Mouse (Mus musculus): ENCODE measurements at regions not wholly inside any gene's neighbourhood (a gene's known extent, or its start where the extent isn't known, plus 50 kb on each side); places are given as distances from the start of the nearest gene placed in this dataset.
A peak's percentile ranks its signal among the peaks of the same experiment; 100 is the strongest.

DNA sequence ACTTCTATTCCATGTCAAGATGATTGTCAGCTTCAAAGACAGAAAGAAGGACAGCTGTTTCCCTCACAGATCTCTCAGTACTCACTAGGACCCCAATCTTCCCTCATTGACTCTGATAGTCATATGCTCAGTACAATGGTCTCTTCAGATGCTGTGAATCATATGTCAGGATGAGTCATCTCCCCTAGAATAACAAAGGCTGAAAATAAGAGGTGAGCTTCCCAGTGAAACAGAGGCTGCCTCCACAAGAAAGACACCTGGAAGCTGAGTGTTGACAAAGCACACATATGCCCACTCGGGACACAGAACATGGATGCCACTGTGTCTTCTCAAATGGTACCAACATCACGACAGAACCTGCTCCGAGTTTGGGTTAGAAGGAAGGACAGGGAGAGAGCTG, 209.6 kb downstream of the Gm10260 start:
- ATAC-seq = no peak
- H3K36me3 ChIP-seq (ENCODE audit: control insufficient read depth, insufficient read depth, low read length) = no peaks in the 10 kb centered on the region
- 98% methylated on average over 3 of the region's 3 CpGs for WGBS

DNA sequence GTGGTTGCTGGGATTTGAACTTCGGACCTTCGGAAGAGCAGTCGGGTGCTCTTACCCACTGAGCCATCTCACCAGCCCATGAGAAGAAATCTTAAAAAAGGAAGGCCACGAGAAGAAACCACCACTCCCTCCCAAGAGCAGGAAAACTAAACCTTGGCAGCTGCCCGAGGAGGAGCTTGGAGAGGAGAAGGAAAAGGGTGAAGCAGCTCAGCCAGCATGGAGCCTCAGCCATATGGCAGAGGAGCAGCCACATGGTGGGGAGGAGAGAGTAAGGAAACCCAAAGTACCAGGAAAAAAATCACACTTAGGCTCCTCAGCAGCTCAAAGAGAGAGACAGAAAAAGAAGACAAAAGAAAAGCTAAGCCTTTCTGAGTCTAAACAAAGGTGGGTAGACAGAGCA, 210.3 kb downstream of the Gm10260 start:
- H3K9me3 ChIP-seq (replicated peaks; ENCODE audit: control insufficient read depth, low read length, poor library complexity, severe bottlenecking) = no peaks in the 10 kb centered on the region
- H3K27ac ChIP-seq (ENCODE audit: low read length) = no peak overlapping the region
- no peak overlapping the region for H3K4me3 ChIP-seq (ENCODE audit: low read depth, low read length)
- 93% methylated on average over 5 of the region's 5 CpGs for WGBS
- ATAC-seq = no peak
- no peaks in the 10 kb centered on the region for H3K27me3 ChIP-seq (ENCODE audit: control insufficient read depth, insufficient read depth, low read depth, low read length)
- H3K36me3 ChIP-seq (ENCODE audit: control insufficient read depth, insufficient read depth, low read length) = no peaks in the 10 kb centered on the region
- no peak overlapping the region for H3K4me2 ChIP-seq (ENCODE audit: low read length)
- H3K9ac ChIP-seq (ENCODE audit: low read depth, low read length) = no peak overlapping the region
- H3K4me1 ChIP-seq (ENCODE audit: control insufficient read depth, insufficient read depth, low read length) = peaks cover 13% of the 10 kb centered on the region

More for the DNA sequence above, 209.6 kb downstream of the Gm10260 start:
- Histone ChIP-seq H3K4me3 (ENCODE audit: low read depth, low read length) (no peak overlapping the region), H3K4me2 (ENCODE audit: low read length) (no peak overlapping the region), H3K4me1 (ENCODE audit: control insufficient read depth, insufficient read depth, low read length) (peaks cover 13% of the 10 kb centered on the region), H3K9ac (ENCODE audit: low read depth, low read length) (no peak overlapping the region), H3K9me3 (replicated peaks; ENCODE audit: control insufficient read depth, low read length, poor library complexity, severe bottlenecking) (no peaks in the 10 kb centered on the region), H3K27me3 (ENCODE audit: control insufficient read depth, insufficient read depth, low read depth, low read length) (no peaks in the 10 kb centered on the region), H3K27ac (ENCODE audit: low read length) (no peak overlapping the region)

DNA sequence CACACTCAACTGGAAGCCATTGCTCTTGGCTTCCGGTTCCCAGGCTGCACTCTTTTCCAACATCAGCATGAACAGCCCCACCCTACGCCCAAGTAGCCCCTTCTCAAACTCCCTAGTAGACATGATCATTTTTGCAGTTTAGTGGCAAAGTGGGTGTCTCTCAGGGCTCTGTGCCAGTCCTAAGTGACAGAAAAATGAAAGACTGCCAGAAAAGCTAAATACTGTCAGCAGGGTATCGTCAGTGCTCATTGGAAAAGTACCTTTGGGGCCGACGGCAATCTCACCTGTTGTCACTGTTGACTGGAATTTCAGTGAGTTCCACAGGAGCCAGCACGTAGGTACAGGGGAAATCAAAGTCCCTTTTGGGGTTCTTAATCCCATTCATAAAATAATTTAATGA, 211.0 kb downstream of the Gm10260 start:
- Histone ChIP-seq H3K4me3 (ENCODE audit: low read depth, low read length) (no peak overlapping the region), H3K36me3 (ENCODE audit: control insufficient read depth, insufficient read depth, low read length) (no peaks in the 10 kb centered on the region), H3K27me3 (ENCODE audit: control insufficient read depth, insufficient read depth, low read depth, low read length) (no peaks in the 10 kb centered on the region), H3K9ac (ENCODE audit: low read depth, low read length) (no peak overlapping the region), H3K9me3 (replicated peaks; ENCODE audit: control insufficient read depth, low read length, poor library complexity, severe bottlenecking) (no peaks in the 10 kb centered on the region), H3K4me1 (ENCODE audit: control insufficient read depth, insufficient read depth, low read length) (peaks cover 10% of the 10 kb centered on the region), H3K27ac (ENCODE audit: low read length) (peak overlapping the region; percentile 50), H3K4me2 (ENCODE audit: low read length) (no peak overlapping the region)
- WGBS = 90% methylated on average over 6 of the region's 6 CpGs
- no peak for ATAC-seq

DNA sequence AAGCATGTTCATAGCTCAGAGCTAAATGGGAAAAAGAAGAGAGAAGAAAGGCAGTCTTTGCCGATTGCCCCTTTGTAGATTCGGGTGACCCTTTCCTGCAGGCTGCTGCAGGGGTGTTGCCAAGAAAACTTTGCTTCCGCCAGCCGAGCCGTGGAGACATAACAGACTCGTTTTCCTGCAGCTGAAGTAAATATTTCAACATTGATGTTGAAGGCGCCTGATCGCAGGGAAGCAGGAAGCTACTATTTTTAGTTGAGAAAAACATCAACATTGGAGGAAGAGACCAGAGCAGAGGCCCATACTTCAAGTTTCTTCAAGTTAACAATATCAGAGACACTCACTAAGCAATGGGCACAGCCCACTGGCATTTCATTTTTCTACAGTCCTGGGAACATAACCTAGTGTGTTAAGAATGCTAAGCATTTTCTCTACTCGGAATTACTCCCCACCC, 211.9 kb downstream of the Gm10260 start:
- 0 out of 2 replicates have a peak, but pooled peaks have one; percentile 47 for ATAC-seq
- H3K27ac ChIP-seq (ENCODE audit: low read length) = peak overlapping the region; percentile 50; the same call in 1 of the 2 replicates

DNA sequence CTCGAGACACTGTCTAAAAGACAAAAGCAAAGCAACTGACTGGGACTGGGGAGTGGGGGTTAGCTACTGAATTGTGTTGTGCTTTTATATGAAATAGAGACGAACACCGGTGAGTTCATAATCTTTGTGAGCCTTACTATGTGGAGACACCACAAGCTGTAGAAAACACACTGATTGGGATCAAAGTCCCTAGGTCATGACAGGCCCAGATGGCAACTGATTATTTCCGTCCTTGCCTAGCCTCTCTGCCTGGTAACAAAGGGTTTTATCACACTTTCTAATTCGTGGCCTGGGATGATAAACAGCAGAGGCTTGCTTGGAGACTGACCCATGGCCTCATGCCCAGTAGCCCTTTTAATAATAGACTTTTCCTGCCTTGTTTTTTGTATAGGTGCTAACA, 213.5 kb downstream of the Gm10260 start:
- ATAC-seq = no peak
- Histone ChIP-seq H3K4me2 (ENCODE audit: low read length) (no peak overlapping the region), H3K27me3 (ENCODE audit: control insufficient read depth, insufficient read depth, low read depth, low read length) (no peaks in the 10 kb centered on the region), H3K27ac (ENCODE audit: low read length) (peak overlapping the region; percentile 35; the same call in 1 of the 2 replicates), H3K9me3 (replicated peaks; ENCODE audit: control insufficient read depth, low read length, poor library complexity, severe bottlenecking) (no peaks in the 10 kb centered on the region), H3K9ac (ENCODE audit: low read depth, low read length) (no peak overlapping the region), H3K4me3 (ENCODE audit: low read depth, low read length) (no peak overlapping the region), H3K36me3 (ENCODE audit: control insufficient read depth, insufficient read depth, low read length) (no peaks in the 10 kb centered on the region), H3K4me1 (ENCODE audit: control insufficient read depth, insufficient read depth, low read length) (peaks cover 10% of the 10 kb centered on the region)
- WGBS = 44% methylated on average over 5 of the region's 5 CpGs

More for the DNA sequence above, 211.9 kb downstream of the Gm10260 start:
- whole genome bisulfite sequencing = 29% methylated on average over 9 of the region's 9 CpGs
- Histone ChIP-seq H3K4me3 (ENCODE audit: low read depth, low read length) (no peak overlapping the region), H3K36me3 (ENCODE audit: control insufficient read depth, insufficient read depth, low read length) (no peaks in the 10 kb centered on the region), H3K4me2 (ENCODE audit: low read length) (no peak overlapping the region), H3K4me1 (ENCODE audit: control insufficient read depth, insufficient read depth, low read length) (peaks cover 10% of the 10 kb centered on the region), H3K9ac (ENCODE audit: low read depth, low read length) (no peak overlapping the region), H3K27me3 (ENCODE audit: control insufficient read depth, insufficient read depth, low read depth, low read length) (no peaks in the 10 kb centered on the region), H3K9me3 (replicated peaks; ENCODE audit: control insufficient read depth, low read length, poor library complexity, severe bottlenecking) (no peaks in the 10 kb centered on the region)

DNA sequence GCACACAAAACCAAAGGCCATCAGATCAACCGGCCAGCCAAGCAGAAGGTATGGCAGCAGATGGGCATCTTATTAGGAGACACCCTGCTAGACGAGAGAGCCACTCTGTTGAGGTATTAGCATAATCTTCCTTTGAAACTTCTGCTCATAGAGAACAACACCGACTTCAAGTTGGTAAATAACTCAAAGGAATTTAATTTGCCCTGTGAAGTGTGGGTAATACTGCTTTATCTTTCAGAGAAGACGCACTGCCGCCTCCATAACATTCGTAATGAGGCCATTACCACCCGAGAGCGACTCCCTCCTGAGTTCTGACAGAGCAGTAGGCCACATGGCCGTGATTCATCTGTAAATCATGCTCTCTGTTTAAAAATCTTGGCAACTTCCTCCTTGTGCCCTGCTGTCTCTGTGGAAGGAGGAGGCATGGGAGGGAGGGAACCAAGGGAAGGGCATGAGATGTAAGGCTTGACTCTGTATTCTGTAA, 214.4 kb downstream of the Gm10260 start:
- Histone ChIP-seq H3K4me3 (ENCODE audit: low read depth, low read length) (no peak overlapping the region), H3K27ac (ENCODE audit: low read length) (no peak overlapping the region), H3K36me3 (ENCODE audit: control insufficient read depth, insufficient read depth, low read length) (no peaks in the 10 kb centered on the region), H3K27me3 (ENCODE audit: control insufficient read depth, insufficient read depth, low read depth, low read length) (no peaks in the 10 kb centered on the region), H3K4me1 (ENCODE audit: control insufficient read depth, insufficient read depth, low read length) (peaks cover 10% of the 10 kb centered on the region), H3K9me3 (replicated peaks; ENCODE audit: control insufficient read depth, low read length, poor library complexity, severe bottlenecking) (no peaks in the 10 kb centered on the region), H3K4me2 (ENCODE audit: low read length) (no peak overlapping the region), H3K9ac (ENCODE audit: low read depth, low read length) (no peak overlapping the region)
- peak; percentile 61 for ATAC-seq
- 29% methylated on average over 9 of the region's 9 CpGs for WGBS

DNA sequence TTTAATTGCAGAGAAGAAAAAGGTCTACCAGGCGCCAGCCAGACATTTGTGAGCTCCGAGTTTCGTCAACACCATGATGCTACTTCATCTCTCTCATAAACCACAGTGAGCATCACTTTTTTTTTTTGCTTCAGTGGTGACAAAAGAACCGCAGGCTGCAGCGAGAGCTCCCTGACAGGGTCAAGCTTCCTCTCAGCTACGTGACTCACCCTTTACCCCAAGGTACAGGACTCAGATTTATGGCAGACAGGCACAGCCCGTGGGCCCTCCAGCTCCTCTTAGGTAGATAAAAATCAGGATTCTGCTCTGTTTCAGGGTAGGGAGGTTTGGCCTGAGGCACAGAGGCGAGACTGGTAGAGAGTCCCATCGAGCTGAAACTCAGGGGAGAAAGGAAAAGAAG, 220.7 kb downstream of the Gm10260 start:
- 74% methylated on average over 9 of the region's 9 CpGs for WGBS
- no peak for ATAC-seq

DNA sequence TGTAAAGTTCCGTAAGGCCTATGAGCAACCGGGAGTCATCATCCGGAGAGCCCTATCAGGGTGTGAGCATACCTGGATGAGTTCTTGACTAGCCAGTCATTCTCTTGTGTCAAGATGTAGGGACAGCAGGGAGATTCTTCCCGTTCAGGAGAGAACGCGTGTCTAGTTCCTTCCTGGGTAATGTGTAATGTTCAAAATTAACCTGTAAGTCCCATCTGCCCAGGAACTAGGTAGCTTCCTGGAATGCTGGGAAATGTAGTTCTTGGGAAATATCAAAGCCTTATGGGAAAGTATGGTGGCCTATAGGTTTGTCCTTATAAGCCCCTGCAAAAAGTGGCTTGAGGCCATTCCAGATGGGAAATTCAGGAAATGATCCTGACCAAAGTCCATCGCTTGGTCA, 222.0 kb downstream of the Gm10260 start:
- WGBS = 92% methylated on average over 7 of the region's 7 CpGs
- no peaks in the 10 kb centered on the region for H3K27me3 ChIP-seq (ENCODE audit: control insufficient read depth, insufficient read depth, low read depth, low read length)
- H3K9ac ChIP-seq (ENCODE audit: low read depth, low read length) = no peak overlapping the region
- H3K27ac ChIP-seq (ENCODE audit: low read length) = no peak overlapping the region
- H3K36me3 ChIP-seq (ENCODE audit: control insufficient read depth, insufficient read depth, low read length) = no peaks in the 10 kb centered on the region
- ATAC-seq = no peak
- H3K4me1 ChIP-seq (ENCODE audit: control insufficient read depth, insufficient read depth, low read length) = peaks cover 7% of the 10 kb centered on the region
- H3K4me2 ChIP-seq (ENCODE audit: low read length) = no peak overlapping the region
- H3K4me3 ChIP-seq (ENCODE audit: low read depth, low read length) = no peak overlapping the region
- H3K9me3 ChIP-seq (replicated peaks; ENCODE audit: control insufficient read depth, low read length, poor library complexity, severe bottlenecking) = no peaks in the 10 kb centered on the region

More for the DNA sequence above, 220.7 kb downstream of the Gm10260 start:
- Histone ChIP-seq H3K9ac (ENCODE audit: low read depth, low read length) (no peak overlapping the region), H3K4me2 (ENCODE audit: low read length) (no peak overlapping the region), H3K36me3 (ENCODE audit: control insufficient read depth, insufficient read depth, low read length) (no peaks in the 10 kb centered on the region), H3K27me3 (ENCODE audit: control insufficient read depth, insufficient read depth, low read depth, low read length) (no peaks in the 10 kb centered on the region), H3K4me3 (ENCODE audit: low read depth, low read length) (no peak overlapping the region), H3K27ac (ENCODE audit: low read length) (no peak overlapping the region), H3K4me1 (ENCODE audit: control insufficient read depth, insufficient read depth, low read length) (peaks cover 7% of the 10 kb centered on the region), H3K9me3 (replicated peaks; ENCODE audit: control insufficient read depth, low read length, poor library complexity, severe bottlenecking) (no peaks in the 10 kb centered on the region)

DNA sequence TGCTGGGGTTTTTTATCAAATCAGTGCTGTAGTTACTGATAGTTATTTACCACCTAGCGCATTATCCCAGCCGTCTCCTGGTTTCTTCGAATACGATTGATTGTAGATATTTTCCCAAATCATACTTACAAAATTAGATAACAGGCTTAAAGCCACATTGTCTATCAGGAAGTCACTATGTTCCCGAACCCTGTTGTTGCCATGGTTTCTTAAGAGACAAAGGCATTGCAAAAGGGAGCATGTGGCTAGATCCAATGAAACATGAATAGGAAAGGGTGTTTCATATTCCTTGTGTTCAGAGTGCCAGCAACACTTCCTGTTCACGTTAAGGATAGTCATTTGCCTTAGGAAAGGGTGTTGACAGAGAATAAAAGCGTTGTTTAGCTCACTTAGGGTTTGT, 222.7 kb downstream of the Gm10260 start:
- H3K4me2 ChIP-seq (ENCODE audit: low read length) = no peak overlapping the region

More for the DNA sequence above, 222.7 kb downstream of the Gm10260 start:
- no peak overlapping the region for H3K4me3 ChIP-seq (ENCODE audit: low read depth, low read length)
- H3K27ac ChIP-seq (ENCODE audit: low read length) = no peak overlapping the region
- H3K27me3 ChIP-seq (ENCODE audit: control insufficient read depth, insufficient read depth, low read depth, low read length) = no peaks in the 10 kb centered on the region
- no peaks in the 10 kb centered on the region for H3K9me3 ChIP-seq (replicated peaks; ENCODE audit: control insufficient read depth, low read length, poor library complexity, severe bottlenecking)
- WGBS = 68% methylated on average over 7 of the region's 7 CpGs
- H3K9ac ChIP-seq (ENCODE audit: low read depth, low read length) = no peak overlapping the region
- H3K4me1 ChIP-seq (ENCODE audit: control insufficient read depth, insufficient read depth, low read length) = peaks cover 7% of the 10 kb centered on the region
- no peak for ATAC-seq
- no peaks in the 10 kb centered on the region for H3K36me3 ChIP-seq (ENCODE audit: control insufficient read depth, insufficient read depth, low read length)

All from midbrain, embryonic 16.5 days (tissue).